Mouse (Mus musculus) urinary bladder, adult 2 months (tissue): ENCODE data around the gene Raver1. TPM values are rescaled to one million over a fixed set of nuclear protein-coding genes. Genes with fewer than 3 reads are reported as not detected.

ENCODE experiments used
- DNase-seq: peaks from one replicate; pipeline ENCODE4 v3.0.0; 2022; ENCODE audit warnings: low spot score
- polyA plus RNA-seq: library from polyadenylated mRNA; depleted of rRNA; stranded (reverse); fragments of >200 nt; gene quantifications from 2 replicates; pipeline ENCODE4 v1.2.3, GENCODE M21; 2012; rRNA removed

Gene Raver1
- 24.2 and 33.2 TPM in 2 replicates for polyA plus RNA-seq

- peak; percentile 90 for DNase-seq
These were observed at the start of gene Raver1, which contains the start of gene Gm38431 for GRCm38 (mm10) chr9:21091707-21092320. TSS of gene Raver1 (minus strand) at chr9:21092008. TSS of gene Gm38431 (minus strand) at chr9:21091997.

DNA sequence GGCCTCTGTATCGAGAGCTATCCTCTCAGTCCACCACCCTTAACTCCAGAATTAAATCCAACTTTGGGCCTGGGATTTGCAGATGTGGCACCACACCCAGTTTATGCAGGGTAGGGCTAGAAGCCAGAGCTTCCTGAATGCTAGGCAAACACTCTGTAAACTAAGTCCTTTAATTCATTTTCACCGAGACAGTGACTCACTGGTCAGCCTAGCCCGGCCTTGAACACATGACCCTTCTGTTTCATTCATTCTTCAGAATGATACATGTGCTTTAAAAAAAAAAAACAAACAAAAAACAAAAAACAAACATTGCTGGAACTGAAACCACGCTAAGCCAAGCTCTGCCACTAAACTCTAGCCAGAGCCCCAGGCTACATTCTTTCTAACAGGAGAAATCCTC lies 46.6 kb upstream of the Raver1 start:
- no peak for DNase-seq

GRCm38 (mm10) chr9:21137229-21137628 lies 45.4 kb upstream of the Raver1 start:
- DNase-seq, result no peak

GRCm38 (mm10) chr9:21136401-21136800 lies 44.6 kb upstream of the Raver1 start:
- no peak for DNase-seq

GRCm38 (mm10) chr9:21135941-21136381 lies 44.2 kb upstream of the Raver1 start:
- no peak for DNase-seq

- DNase-seq, result no peak
These were observed 43.6 kb upstream of the Raver1 start for GRCm38 (mm10) chr9:21135329-21135890.

DNA sequence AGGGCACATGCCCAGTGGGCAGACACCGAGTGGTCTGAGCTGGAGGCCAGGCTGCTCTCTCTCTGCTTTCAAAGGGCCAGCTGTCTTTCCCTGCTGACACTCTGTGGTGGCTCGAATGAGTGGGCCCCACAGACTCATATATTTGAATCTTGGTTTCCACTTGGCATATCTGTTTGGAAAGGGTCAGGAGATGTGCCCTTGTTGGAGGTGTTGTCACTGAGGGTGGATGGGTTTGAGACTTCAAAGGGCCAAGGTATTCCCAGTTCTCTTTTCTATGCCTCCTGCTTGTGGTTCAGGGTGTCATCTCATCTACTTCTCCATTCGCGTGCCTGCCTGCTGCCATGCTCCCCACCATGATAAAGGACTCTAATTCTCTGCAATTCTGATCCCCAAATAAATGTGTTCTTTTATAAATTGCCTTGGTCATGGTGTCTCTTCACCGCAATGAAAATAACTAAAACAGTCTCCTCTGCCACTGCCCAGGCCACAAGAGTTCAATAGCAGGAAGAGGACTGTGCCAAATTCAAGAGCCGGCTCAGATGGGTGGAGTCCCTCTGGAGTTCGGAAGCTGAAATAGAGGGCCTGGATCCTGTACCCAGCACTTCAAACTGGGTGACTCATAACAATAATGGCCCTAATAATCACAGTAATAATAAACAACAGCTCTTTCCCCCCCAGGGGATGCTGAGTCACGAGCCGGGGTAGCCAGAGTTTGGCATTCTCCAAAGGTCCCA lies 43.0 kb upstream of the Raver1 start:
- DNase-seq, result no peak

- DNase-seq, result no peak
These were observed 41.4 kb upstream of the Raver1 start for GRCm38 (mm10) chr9:21133064-21133707.

DNA sequence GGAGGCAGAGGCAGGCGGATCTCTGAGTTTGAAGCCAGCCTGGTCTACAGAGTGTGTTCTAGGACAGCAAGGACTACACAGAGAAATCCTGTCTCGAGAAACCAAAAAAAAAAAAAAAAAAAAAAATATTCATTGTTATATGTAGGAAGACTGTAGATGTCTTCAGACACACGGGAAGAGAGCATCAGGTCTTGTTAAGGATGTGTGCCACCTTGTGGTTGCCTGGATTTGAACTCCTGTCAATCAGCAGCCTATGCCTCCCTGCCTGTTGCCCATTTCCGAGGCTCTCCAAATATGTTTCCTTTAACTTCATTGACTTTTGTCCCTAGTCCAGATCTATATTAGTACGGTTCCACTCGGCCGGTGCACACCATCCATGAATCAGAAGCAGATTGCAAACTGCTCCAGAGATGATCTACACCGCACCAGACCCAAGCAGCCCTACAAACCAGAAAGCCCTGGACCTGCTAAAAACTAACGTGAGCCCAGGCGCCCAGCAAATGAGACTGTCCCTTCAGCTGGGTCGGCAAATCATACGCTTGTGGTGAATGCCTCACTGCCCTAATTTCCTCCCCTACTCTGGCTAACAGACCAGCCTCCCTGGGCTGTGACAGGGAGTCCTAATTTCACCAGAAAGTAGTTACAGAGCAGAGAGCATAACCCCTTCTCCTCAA lies 40.4 kb upstream of the Raver1 start:
- no peak for DNase-seq

GRCm38 (mm10) chr9:21131059-21131956 lies 39.5 kb upstream of the Raver1 start, which contains the start of gene Tyk2:
TSS of gene Tyk2 (minus strand) at chr9:21131243.
- peak; percentile 75 for DNase-seq

DNA sequence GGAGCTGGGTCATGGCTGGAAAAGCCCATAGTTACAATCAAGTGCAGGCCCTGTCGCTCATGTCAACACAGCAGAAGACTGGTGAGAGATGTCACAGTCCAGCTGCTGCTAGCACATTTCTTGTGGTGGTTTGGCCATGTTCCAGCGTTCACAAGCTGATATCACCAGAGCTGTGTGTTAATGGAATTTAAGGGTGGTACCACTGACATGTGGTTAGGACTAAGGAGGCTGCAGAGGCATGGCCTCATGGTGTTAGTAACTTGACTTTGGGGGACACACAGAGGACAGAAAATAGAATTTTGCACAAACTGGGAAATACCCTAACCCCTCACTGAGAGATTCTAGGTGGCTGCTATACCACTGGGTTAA lies 34.4 kb upstream of the Raver1 start:
- DNase-seq, result no peak

GRCm38 (mm10) chr9:21125502-21126258 lies 33.9 kb upstream of the Raver1 start:
- DNase-seq, result no peak

GRCm38 (mm10) chr9:21124837-21125236 lies 33.0 kb upstream of the Raver1 start:
- DNase-seq, result no peak

- no peak for DNase-seq
These were observed 29.7 kb upstream of the Raver1 start for GRCm38 (mm10) chr9:21121483-21121882.

DNA sequence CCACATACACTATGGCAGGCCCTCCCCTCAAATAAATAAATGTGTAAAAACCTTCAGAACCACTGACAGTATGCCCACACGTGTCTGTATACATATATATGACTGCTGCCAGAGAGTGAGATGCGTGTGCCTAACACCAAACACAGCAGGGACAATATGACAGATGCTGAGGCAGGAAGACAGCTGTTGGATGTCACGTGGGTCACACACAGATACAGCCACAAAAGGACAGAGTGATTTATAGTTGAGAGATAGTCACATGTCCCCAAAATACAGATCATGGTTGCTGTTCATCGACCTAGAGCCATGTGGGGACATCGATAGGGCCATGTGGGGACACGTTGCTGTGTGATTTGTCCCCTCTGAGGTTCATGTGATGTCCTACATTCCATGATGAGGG lies 25.3 kb upstream of the Raver1 start:
- no peak for DNase-seq

GRCm38 (mm10) chr9:21115105-21115504 lies 23.3 kb upstream of the Raver1 start:
- DNase-seq, result no peak

DNA sequence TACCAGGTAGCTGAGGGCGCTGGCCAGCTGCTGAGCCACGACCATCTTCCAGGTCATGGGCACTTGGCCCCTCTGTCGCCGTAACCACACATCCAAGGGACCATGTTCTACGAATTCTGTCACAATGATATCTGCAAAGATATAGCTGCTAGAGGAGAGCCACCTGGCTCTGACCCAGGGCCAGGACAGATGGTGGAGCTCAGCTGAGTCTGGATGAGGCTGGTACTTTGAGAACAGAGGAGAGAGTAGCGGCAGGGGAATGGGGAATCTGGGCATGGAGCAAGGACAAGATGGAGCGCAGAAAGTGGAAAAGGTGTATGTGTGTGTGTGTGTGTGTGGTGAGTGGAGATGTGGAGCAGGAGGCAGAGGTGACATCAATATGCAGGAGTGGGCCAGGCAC lies 22.4 kb upstream of the Raver1 start:
- DNase-seq, result no peak

- DNase-seq, result no peak
These were observed 21.9 kb upstream of the Raver1 start for GRCm38 (mm10) chr9:21113751-21114150.

DNA sequence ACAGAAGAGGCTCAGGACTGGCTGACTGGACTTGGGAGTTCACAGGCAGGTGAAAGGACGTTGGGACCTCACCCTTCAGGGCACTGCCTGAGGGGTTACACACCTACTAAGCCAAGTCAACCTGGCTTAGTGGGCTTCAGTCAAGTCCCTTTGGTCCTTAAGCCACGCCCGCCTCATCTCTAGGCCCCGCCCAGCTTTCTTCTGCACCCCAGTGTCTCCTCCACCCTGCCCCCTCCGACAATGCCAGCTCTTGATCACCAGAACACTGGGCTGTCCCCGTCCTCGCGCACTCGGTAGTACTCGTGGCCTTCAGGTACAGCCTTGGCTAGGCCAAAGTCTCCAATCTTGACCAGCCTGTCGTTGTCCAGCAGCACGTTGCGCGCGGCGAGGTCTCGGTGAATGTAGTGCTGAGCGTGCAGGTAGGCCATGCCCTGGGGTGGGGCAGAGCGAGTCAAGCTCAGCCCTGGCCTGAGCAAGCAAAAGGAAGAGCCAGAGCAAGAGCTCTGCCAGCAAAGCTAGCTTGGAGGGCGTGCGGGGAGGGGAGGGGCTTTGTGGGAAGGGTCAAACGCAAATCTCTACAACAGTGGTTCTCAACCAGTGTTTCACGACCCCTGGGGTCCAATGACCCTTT lies 15.9 kb upstream of the Raver1 start:
- DNase-seq, result no peak
